Mouse (Mus musculus) hindbrain, embryonic 16.5 days (tissue): ENCODE data around the gene Zfp335. TPM values are rescaled to one million over a fixed set of nuclear protein-coding genes. Genes with fewer than 3 reads are reported as not detected.

Experiments
- ATAC-seq: fragments of 200-750 bp; cut with Nextera tagmentation; 2 replicates; pipeline ENCODE4 v1.8.0; 2017; ENCODE audit warnings: moderate TSS enrichment, moderate library complexity
- H3K27ac ChIP-seq: fragments of 300-500 bp; sonication (generic); 2 replicates; pipeline ENCODE4 v1.5.1; 2014; ENCODE audit warnings: low read depth, mild to moderate bottlenecking, control low read depth, low read length, moderate library complexity
- H3K27me3 ChIP-seq: fragments of 300-500 bp; sonication (generic); replicated peaks from 2 replicates; pipeline ENCODE4 v1.6.1; 2014; ENCODE audit warnings: low read length; ENCODE audit not compliant: control insufficient read depth, insufficient read depth
- H3K36me3 ChIP-seq: fragments of 300-500 bp; sonication (generic); 2 replicates; pipeline ENCODE4 v1.6.1; 2014; ENCODE audit warnings: mild to moderate bottlenecking, low read length, moderate library complexity, mixed read lengths; ENCODE audit not compliant: control insufficient read depth, insufficient read depth
- H3K4me1 ChIP-seq: fragments of 300-500 bp; sonication (generic); 2 replicates; pipeline ENCODE4 v1.6.1; 2014; ENCODE audit warnings: low read depth, low read length; ENCODE audit not compliant: control insufficient read depth, insufficient read depth
- H3K4me2 ChIP-seq: fragments of 300-500 bp; sonication (generic); 2 replicates; pipeline ENCODE4 v1.6.1; 2014; ENCODE audit warnings: mild to moderate bottlenecking, low read length, control low read depth, moderate library complexity
- H3K4me3 ChIP-seq: fragments of 300-500 bp; sonication (generic); 2 replicates; pipeline ENCODE4 v1.5.1; 2014; ENCODE audit warnings: mild to moderate bottlenecking, low read length, control low read depth, moderate library complexity
- H3K9ac ChIP-seq: fragments of 300-500 bp; sonication (generic); 2 replicates; pipeline ENCODE4 v1.6.1; 2014; ENCODE audit warnings: low read depth, mild to moderate bottlenecking, control low read depth, low read length, moderate library complexity
- H3K9me3 ChIP-seq: fragments of 300-500 bp; sonication (generic); 2 replicates; pipeline ENCODE4 v1.6.1; 2014; ENCODE audit warnings: mild to moderate bottlenecking, low read length, moderate library complexity; ENCODE audit not compliant: control insufficient read depth
- WGBS: fragments of 180-500 bp; shearing (Covaris S2); extraction: QIAGEN DNeasy Blood & Tissue Kit; methylation state at CpG from one replicate; pipeline ENCODE4 v1.1.7; 2014; 5-methylcytosine and 5-hydroxymethylcytosine counted together
- polyA plus RNA-seq: library from polyadenylated mRNA; unstranded; fragments of >200 nt; fragmentation: Nextera tagmentation; extraction: Ambion mirVana; gene quantifications from 2 replicates; pipeline ENCODE4 v1.2.1, GENCODE M21; 2015

Zfp335 gene
- polyA plus RNA-seq, 1 experiment from 2014 or later = 13.4 TPM

GRCm38 (mm10) chr2:164950501-164950900 lies 38.9 kb upstream of the Zfp335 start:
- H3K27me3 ChIP-seq = peaks cover 45% of the 10 kb centered on the region
- H3K36me3 ChIP-seq = no peaks in the 10 kb centered on the region
- no peak overlapping the region for H3K4me3 ChIP-seq
- H3K9me3 ChIP-seq = no peaks in the 10 kb centered on the region
- ATAC-seq = no peak
- H3K27ac ChIP-seq = no peak overlapping the region
- 27% methylated on average over 13 of the region's 13 CpGs for WGBS
- H3K9ac ChIP-seq = no peak overlapping the region
- no peak overlapping the region; the same call in 1 of the 2 replicates for H3K4me2 ChIP-seq
- H3K4me1 ChIP-seq = peaks cover 14% of the 10 kb centered on the region

GRCm38 (mm10) chr2:164948962-164949361 lies 37.4 kb upstream of the Zfp335 start:
- Histone ChIP-seq H3K4me3 (peak overlapping the region; percentile 27), H3K27ac (no peak overlapping the region), H3K9me3 (no peaks in the 10 kb centered on the region), H3K4me2 (peak overlapping the region; percentile 47), H3K27me3 (peaks cover 45% of the 10 kb centered on the region), H3K36me3 (no peaks in the 10 kb centered on the region), H3K9ac (peak overlapping the region; percentile 31; the same call in 1 of the 2 replicates), H3K4me1 (peaks cover 14% of the 10 kb centered on the region)
- no peak for ATAC-seq
- 8% methylated on average over 25 of the region's 25 CpGs for WGBS

- no peak overlapping the region for H3K4me2 ChIP-seq
- H3K27ac ChIP-seq = no peak overlapping the region
- H3K4me3 ChIP-seq = peak overlapping the region; percentile 12; the same call in 1 of the 2 replicates
- H3K9me3 ChIP-seq = no peaks in the 10 kb centered on the region
- no peaks in the 10 kb centered on the region for H3K36me3 ChIP-seq
- peaks cover 8% of the 10 kb centered on the region for H3K4me1 ChIP-seq
- peak overlapping the region; percentile 35 for H3K9ac ChIP-seq
- peaks cover 45% of the 10 kb centered on the region for H3K27me3 ChIP-seq
- 13% methylated on average over 7 of the region's 7 CpGs for WGBS
- ATAC-seq = no peak
These were observed 36.4 kb upstream of the Zfp335 start for GRCm38 (mm10) chr2:164947930-164948329.

- no peak overlapping the region for H3K27ac ChIP-seq
- WGBS = 29% methylated on average over 4 of the region's 4 CpGs
- H3K36me3 ChIP-seq = no peaks in the 10 kb centered on the region
- H3K4me3 ChIP-seq = no peak overlapping the region
- no peak overlapping the region for H3K9ac ChIP-seq
- peaks cover 42% of the 10 kb centered on the region for H3K27me3 ChIP-seq
- H3K4me1 ChIP-seq = peaks cover 8% of the 10 kb centered on the region
- no peak for ATAC-seq
- no peaks in the 10 kb centered on the region for H3K9me3 ChIP-seq
- no peak overlapping the region for H3K4me2 ChIP-seq
These were observed 35.9 kb upstream of the Zfp335 start for GRCm38 (mm10) chr2:164947506-164947905.

- Histone ChIP-seq H3K36me3 (no peaks in the 10 kb centered on the region), H3K9me3 (no peaks in the 10 kb centered on the region), H3K4me2 (no peak overlapping the region), H3K27me3 (peaks cover 3% of the 10 kb centered on the region), H3K4me1 (peaks cover 18% of the 10 kb centered on the region), H3K27ac (no peak overlapping the region), H3K4me3 (no peak overlapping the region), H3K9ac (no peak overlapping the region)
- 28% methylated on average over 5 of the region's 5 CpGs for WGBS
- no peak for ATAC-seq
These were observed 31.2 kb upstream of the Zfp335 start for GRCm38 (mm10) chr2:164942692-164943290.

- H3K9ac ChIP-seq = peak within 1 kb of the TSS; percentile 52; the same call in 1 of the 2 replicates
- peak within 1 kb of the TSS; percentile 76 for H3K27ac ChIP-seq
- WGBS = 23% methylated on average over 10 of the region's 10 CpGs
- H3K27me3 ChIP-seq = no peaks in the 10 kb centered on the region; the same call in none of the 2 replicates
- peaks cover 18% of the 10 kb centered on the region for H3K4me1 ChIP-seq
- no peaks in the 10 kb centered on the region for H3K9me3 ChIP-seq
- H3K36me3 ChIP-seq = no peaks in the 10 kb centered on the region
- no peak within 1 kb of the TSS for H3K4me3 ChIP-seq
- ATAC-seq = no peak
- peak within 1 kb of the TSS; percentile 64 for H3K4me2 ChIP-seq
These were observed 28.7 kb upstream of the Zfp335 start, which contains the start of gene Mmp9 for GRCm38 (mm10) chr2:164940140-164940830. Gene Mmp9, plus strand, starts transcription at chr2:164940780.

- peak; percentile 62 for ATAC-seq
- H3K4me1 ChIP-seq = peaks cover 18% of the 10 kb centered on the region
- no peaks in the 10 kb centered on the region; the same call in none of the 2 replicates for H3K27me3 ChIP-seq
- peak overlapping the region; percentile 64 for H3K4me2 ChIP-seq
- peak overlapping the region; percentile 52 for H3K9ac ChIP-seq
- H3K36me3 ChIP-seq = no peaks in the 10 kb centered on the region
- H3K27ac ChIP-seq = peak overlapping the region; percentile 76
- under 1% methylated on average over 11 of the region's 11 CpGs for WGBS
- H3K9me3 ChIP-seq = no peaks in the 10 kb centered on the region
- H3K4me3 ChIP-seq = peak overlapping the region; percentile 40
These were observed 27.5 kb upstream of the Zfp335 start for GRCm38 (mm10) chr2:164939106-164939505.

- Histone ChIP-seq H3K27ac (peak overlapping the region; percentile 76), H3K4me2 (peak overlapping the region; percentile 64), H3K36me3 (no peaks in the 10 kb centered on the region), H3K9ac (peak overlapping the region; percentile 52), H3K4me1 (peaks cover 18% of the 10 kb centered on the region), H3K4me3 (peak overlapping the region; percentile 40), H3K9me3 (no peaks in the 10 kb centered on the region), H3K27me3 (no peaks in the 10 kb centered on the region; the same call in none of the 2 replicates)
- ATAC-seq = peak; percentile 91
- 2% methylated on average over 39 of the region's 39 CpGs for WGBS
These were observed 26.9 kb upstream of the Zfp335 start for GRCm38 (mm10) chr2:164938146-164939091.
